Mouse (Mus musculus): ENCODE data around the gene Cavin1.

DNA sequence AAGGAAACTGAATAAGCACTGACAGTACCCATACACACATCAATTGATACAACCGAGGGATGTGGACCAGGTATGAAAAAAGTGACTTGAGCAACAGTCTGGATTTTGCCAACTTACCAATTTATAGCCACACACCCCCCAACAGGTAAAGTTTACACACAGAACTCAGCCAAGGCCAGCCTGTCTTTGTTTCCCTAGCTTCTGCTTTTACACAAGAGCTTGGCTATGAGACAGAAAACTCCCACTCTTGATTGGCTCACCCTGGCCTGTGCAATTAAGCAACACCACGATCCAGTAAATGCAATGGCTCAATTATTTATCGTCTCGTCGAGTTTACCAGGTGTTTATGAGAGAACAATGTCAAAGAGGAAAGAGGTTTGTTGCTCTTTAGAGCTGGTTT is 32.6 kb downstream of the Cavin1 start:
- TF ChIP-seq CTCF (IDR thresholded peaks at IDR 0.05; ENCODE audit: low read depth): no peak
- TF ChIP-seq EP300 (IDR thresholded peaks at IDR 0.05; ENCODE audit: low read depth): no peak

Measured in heart, postnatal 0 days (tissue).